Mouse (Mus musculus) adrenal gland, adult 8-10 months (tissue): ENCODE measurements around the gene Cela1. TPM values are rescaled to one million over a fixed set of nuclear protein-coding genes. Genes with fewer than 3 reads are reported as not detected.

Experiments used
- DNase-seq: peaks from one replicate; pipeline ENCODE4 v3.0.0; 2022
- total RNA-seq, 4 experiments: library from RNA; stranded (reverse); gene quantifications; 2 replicates each; pipeline ENCODE4 v1.2.4; 2022

Gene Cela1
- total RNA-seq: 100 to 1,000 TPM; 107 to 119 (median 115) TPM

DNA sequence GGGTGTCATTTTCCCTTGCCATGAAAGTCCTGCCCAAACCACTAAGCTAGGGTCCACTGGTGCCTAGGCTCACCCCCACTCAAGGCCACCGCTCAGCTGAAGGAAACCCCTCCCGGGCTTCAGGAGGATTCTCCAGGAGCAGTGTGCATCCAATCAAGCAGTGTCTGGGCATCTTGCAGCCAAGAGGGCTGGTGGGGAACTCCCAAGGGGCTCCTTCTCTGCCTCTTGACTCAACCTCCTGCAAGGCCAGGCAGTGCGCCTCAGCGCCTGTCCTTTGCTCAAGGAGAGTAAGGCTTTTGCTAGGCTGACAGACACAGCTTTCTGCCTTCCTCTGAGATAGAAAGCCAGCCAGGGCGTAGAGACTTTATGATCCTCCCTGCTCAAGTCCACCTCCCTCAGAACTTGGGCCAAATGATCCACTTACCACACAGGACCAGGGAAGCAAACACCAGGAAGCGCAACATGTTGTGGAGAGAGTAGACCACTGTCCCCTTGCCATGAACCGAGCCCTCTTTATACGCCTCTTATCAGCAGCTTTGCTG lies at the start of gene Cela1:
Cela1 (minus strand) TSS at position 492 of the 542 bp plus-strand sequence.
- no peak for DNase-seq

GRCm38 (mm10) chr15:100735953-100736300 lies 48.2 kb upstream of the Cela1 start:
- no peak for DNase-seq

- no peak for DNase-seq
These were observed 47.6 kb upstream of the Cela1 start for GRCm38 (mm10) chr15:100735095-100735952.

GRCm38 (mm10) chr15:100732580-100732979 lies 44.9 kb upstream of the Cela1 start:
- no peak for DNase-seq

DNA sequence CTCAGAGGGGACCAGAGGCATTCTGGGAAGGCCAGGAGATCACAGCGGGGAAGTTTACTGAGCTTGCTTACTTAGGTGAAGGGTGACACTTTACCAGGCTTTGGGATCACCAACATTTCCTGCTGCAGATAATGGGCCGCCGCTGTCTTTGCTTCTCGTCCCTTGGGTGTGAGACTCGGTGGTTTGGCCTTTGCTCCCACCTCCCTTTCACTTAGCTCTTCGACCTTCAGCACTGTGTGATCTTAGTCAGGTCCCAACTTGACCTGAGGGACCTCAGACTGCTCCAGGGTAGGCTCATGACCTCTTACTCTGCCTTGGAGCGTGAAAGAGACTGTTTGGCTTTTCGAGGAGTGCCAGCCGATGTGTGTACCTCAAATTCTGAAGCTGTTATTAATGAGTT lies 43.4 kb upstream of the Cela1 start:
- DNase-seq: no peak

DNA sequence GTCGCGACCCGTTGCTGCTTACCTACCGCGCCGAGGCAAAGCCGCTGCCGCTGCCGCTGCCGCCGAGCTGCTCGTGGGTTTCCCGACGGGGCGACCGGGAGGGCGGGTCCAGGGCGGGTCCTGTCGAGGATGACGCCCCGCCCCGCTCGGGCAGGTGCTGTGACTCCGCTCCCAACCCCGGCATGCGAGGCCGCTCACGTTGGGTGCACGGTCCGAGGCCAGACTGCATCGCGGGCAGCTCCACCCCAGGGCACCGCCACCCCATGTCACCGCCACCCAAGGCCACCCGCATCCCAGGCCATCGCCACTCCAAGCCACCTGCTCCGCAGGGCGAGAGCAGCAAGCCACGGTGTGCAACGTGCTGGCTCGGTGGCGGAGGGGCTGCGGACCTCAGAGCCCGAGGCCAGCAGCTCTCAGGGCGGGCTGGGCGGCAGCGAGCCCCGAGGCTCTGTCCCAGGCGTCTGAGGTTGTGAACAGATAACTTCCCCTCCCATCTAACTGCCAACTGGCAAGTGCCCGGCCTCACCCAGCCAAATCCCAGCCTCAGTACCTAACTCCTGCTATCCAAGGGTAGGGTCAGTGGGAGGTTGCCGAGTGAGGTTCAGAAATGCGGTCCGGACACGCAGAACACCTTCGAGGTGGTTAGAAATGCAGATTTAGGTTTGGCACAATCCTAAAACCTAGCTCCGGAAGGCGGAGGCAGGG lies 41.7 kb upstream of the Cela1 start, which contains the start of gene Galnt6:
Galnt6 (minus strand) TSS at position 96 of the 705 bp plus-strand sequence.
- DNase-seq: no peak

GRCm38 (mm10) chr15:100728586-100728985 lies 40.9 kb upstream of the Cela1 start:
- DNase-seq: no peak

- no peak for DNase-seq
These were observed 40.1 kb upstream of the Cela1 start for GRCm38 (mm10) chr15:100727834-100728233.

GRCm38 (mm10) chr15:100726721-100727120 lies 39.0 kb upstream of the Cela1 start:
- DNase-seq: no peak

- no peak for DNase-seq
These were observed 35.8 kb upstream of the Cela1 start for GRCm38 (mm10) chr15:100723505-100723904.

- DNase-seq: no peak
These were observed 34.8 kb upstream of the Cela1 start for GRCm38 (mm10) chr15:100722564-100722963.

- DNase-seq: no peak
These were observed 34.3 kb upstream of the Cela1 start for GRCm38 (mm10) chr15:100722026-100722425.

DNA sequence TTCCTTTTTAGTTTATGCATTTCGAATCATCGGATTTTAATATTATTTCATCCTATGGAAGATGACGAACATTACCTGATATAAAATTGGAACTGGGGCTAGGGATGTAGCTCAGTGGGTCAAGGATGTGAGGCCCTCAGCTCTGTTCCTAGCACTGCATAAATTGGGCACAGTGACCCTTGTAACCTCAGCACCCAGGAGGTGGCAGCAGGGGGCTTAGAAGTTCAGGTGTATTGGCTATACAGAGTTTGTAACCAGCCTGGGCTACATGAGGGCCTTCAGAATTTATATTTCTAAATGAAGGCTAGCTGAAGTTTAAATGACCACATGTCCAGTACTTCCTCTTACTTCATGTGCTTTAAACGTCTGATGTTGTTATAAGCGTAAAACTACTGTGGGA lies 33.7 kb upstream of the Cela1 start:
- DNase-seq: no peak

GRCm38 (mm10) chr15:100720066-100720465 lies 32.3 kb upstream of the Cela1 start:
- no peak for DNase-seq

DNA sequence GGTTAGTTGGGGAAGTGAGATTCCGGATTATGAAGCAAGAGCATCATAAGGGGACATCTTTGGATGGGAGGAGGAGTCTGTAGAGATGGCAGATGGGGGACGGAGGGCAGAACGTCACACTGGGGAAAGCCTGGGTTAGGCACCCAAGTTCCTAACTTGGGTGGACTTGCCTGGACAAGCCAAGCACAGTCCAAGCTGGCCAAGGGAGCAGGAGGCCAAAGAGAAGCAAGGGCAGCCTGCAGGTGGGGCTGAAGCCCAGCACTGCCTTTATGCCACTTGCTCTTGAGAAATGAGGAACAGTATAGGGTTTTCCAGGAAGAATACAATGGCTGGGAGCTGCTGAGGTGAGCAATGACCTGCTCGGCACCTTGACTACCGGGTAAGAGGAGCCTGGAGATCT lies 31.5 kb upstream of the Cela1 start:
- DNase-seq: no peak

DNA sequence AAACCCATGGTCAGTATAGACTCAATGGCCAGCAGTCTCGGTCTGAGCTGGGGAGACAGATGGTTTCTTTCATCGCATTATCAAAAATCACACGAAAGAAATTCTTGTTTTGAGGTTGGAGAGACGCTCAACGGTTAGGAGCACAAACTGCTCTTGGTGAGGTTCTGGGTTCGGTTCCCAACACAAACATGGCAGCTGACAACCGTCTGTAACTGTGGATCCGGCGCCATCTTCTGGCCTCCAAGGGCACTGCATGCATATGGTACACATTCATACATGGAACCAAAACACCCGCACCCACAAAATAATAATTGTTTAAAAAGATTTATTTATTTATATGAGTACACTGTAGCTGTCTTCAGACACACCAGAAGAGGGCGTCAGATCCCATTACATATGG lies 30.9 kb upstream of the Cela1 start:
- no peak for DNase-seq

DNA sequence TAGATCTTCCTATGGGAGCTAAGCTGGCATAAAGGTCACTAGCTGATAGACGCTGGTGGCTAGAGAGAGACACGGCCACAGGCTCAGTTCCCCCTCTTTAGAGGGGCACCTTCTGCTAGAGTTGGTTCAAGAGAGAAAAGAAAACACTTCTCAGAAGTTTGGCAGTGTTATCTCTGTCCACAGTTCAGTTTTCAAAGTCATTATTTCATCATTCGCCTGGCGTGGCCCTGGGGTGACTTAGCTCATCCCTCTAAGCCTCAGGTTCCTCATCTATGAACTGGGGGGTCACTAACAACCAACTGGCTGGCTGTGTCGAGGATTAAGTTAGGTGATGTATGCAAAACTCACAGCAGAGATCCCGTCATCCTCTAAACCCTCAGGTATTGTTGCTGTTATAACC lies 30.2 kb upstream of the Cela1 start:
- no peak for DNase-seq

DNA sequence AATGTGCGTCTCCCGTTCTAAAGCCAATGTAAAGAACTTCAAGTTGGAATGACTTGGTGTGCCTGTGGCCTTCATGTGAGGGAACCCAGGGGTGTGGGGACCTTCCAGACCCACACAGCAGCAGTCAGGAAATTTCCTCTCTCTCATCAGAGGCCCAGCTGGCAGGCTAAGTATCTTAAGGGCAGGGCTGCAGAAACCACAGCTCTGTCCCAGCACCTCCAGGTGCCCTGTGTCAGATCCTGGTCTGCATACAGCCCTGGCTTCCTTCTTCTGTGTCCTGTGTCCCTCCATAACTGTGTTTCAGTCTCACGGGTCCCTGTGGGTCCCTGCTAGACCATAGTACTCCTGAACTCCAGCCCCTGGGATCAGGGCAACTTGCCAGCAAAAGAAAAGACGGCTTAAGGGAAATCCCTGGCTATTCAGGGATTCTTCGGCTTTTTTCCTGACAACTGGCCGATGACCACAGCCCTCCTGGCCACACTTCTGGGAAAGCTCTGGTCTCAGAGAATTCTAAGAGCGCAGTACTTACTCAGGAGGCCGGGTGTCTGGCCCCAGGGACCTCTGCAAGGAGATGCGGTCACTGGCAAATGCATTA lies 27.8 kb upstream of the Cela1 start:
- no peak for DNase-seq

GRCm38 (mm10) chr15:100714470-100714869 lies 26.7 kb upstream of the Cela1 start:
- no peak for DNase-seq

GRCm38 (mm10) chr15:100710838-100711237 lies 23.1 kb upstream of the Cela1 start:
- no peak for DNase-seq

DNA sequence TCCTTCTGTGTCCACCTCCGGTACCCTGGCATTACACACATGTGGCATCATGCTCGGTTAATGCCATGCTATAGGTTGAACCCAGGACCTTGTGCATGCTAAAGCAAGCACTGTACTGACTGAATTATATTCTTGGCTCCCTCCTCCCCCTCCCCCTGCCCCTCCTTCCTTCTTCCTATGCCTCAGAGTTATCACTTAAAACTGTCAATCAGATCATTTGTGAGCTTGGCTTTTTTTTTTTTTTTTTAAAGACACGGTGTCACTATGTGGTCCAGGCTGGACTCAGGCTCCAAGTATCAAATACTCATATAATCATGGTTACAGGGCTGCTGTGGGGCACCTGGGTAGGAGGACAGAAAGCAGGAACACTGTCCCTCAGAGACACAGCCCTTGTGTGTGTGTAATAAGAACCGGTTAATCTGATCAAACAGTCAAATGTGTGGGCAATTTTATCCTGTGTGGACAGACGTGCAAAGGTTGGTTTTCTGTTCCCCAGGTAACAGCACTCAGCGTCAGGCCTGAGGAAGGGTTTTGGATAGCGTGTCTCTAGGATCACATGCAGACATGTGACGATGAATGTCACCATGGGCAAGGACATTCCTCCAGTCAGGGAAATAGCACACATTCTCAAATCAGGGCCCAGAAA lies 20.8 kb upstream of the Cela1 start:
- no peak for DNase-seq

DNA sequence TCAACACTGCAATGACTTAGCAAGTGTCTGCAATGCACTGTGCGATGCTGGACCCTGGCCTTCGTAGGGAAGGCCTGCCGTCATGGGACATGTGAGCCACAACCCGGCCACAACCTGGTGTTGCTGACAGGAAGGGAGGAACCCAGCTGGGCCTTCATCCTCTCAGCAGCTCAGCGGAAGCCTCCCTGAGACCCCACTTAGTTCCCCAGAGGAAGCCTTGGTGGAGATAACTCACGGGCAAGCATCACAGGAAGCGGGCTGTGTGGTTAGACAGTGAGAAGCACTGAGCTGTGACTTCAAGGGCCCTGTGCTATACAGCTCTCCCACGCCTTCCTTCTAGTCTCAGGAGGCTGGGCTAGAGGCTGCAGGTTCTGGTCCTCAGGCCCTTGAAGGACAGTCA lies 18.5 kb upstream of the Cela1 start:
- no peak for DNase-seq

DNA sequence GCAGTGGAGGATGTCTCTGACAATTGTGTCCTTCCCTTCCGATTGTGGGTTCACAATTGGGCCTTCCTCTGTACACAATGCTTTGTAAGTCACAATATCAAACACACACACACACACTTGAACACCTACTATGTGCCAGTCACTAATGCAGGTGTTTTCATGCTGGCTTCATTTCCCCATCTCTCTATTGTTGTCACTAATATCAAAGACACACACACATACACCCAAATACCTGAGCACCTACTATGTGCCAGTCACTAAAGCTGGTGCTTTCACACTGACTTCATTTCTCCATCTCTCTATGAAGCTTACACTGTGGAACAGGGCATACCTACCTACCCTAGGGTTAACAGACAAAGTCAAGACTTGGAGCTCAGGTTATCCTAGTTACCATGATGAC lies 17.7 kb upstream of the Cela1 start:
- DNase-seq: no peak
